ENCODE assay signal across 7 mouse cellular contexts in the genomic region with DNA sequence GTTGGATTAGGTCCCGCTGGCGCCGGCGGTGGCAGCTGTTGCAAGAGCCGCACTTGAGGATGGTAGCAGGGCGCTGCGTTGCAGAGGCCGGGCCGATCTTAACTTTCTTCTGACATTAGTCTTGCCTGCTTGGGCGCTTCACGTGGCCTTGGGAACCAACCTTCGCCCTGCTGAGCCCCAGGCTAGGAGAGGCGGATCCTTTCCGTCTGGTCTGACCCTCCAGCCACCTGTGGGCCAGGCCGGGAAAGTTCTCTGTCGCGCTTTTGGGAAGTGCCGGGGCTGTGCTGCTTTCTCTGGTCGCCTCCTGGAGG. TPM values are rescaled to one million over a fixed set of nuclear protein-coding genes. Genes with fewer than 3 reads are reported as not detected.
DNase-seq lines count a peak whose midpoint lies in the region; ATAC-seq lines count a peak whose summit lies in the region.

A gene (minus strand): TSS at position 223 of the 311 bp plus-strand sequence.

- no peak for ATAC-seq in embryonic facial prominence, embryonic 12.5 days (ENCODE audit: insufficient number of reproducible peaks, insufficient read depth, low FRiP score, low TSS enrichment)

- H3K9ac ChIP-seq in embryonic facial prominence, embryonic 12.5 days = peak within 1 kb of the TSS; percentile 34; the same call in 1 of the 2 replicates

- under 1% methylated on average over 19 of the region's 19 CpGs for WGBS in embryonic facial prominence, embryonic 12.5 days
- WGBS in heart, embryonic 10.5 days = under 1% methylated on average over 19 of the region's 19 CpGs

- peak within 1 kb of the TSS; percentile 76 for H3K4me2 ChIP-seq in embryonic facial prominence, embryonic 12.5 days (replicated peaks)

- peaks cover 33% of the 10 kb centered on the region for H3K27me3 ChIP-seq in embryonic facial prominence, embryonic 12.5 days
- H3K27me3 ChIP-seq in heart, embryonic 10.5 days (ENCODE audit: insufficient read depth, poor library complexity, severe bottlenecking) = peaks cover 47% of the 10 kb centered on the region

- DNase-seq in adrenal gland, adult 2 months = peak; percentile 95
- no peak for DNase-seq in heart, embryonic 10.5 days (ENCODE audit: low spot score)
- DNase-seq in kidney, adult 9 months = peak; percentile 70
- peak; percentile 77 for DNase-seq in lung, postnatal 10 days
- peak; percentile 79 for DNase-seq in ovary, postnatal 36 days (ENCODE audit: low spot score)
- no peak for DNase-seq in layer of hippocampus, postnatal 36 days

- peak within 1 kb of the TSS; percentile 37 for H3K4me3 ChIP-seq in embryonic facial prominence, embryonic 12.5 days
- H3K4me3 ChIP-seq in heart, embryonic 10.5 days = peak within 1 kb of the TSS; percentile 67

- H3K36me3 ChIP-seq in embryonic facial prominence, embryonic 12.5 days = no peaks in the 10 kb centered on the region
- H3K36me3 ChIP-seq in heart, embryonic 10.5 days = no peaks in the 10 kb centered on the region

- H3K27ac ChIP-seq in embryonic facial prominence, embryonic 12.5 days = no peak within 1 kb of the TSS
- peak within 1 kb of the TSS; percentile 65 for H3K27ac ChIP-seq in heart, embryonic 10.5 days

- H3K9me3 ChIP-seq in embryonic facial prominence, embryonic 12.5 days = no peaks in the 10 kb centered on the region
- no peaks in the 10 kb centered on the region for H3K9me3 ChIP-seq in heart, embryonic 10.5 days

- peaks cover 5% of the 10 kb centered on the region; the same call in 1 of the 2 replicates for H3K4me1 ChIP-seq in embryonic facial prominence, embryonic 12.5 days
- H3K4me1 ChIP-seq in heart, embryonic 10.5 days = peaks cover 14% of the 10 kb centered on the region

RNA-seq across cellular contexts. Expression of the gene that starts here (rescaled TPM):
- 10 to 100 TPM; 43.6 to 48.3 TPM for total RNA-seq in adrenal gland, adult 2 months (2021)
- polyA plus RNA-seq in adrenal gland, adult 2 months (2012; rRNA removed) = 8.9 and 11.5 TPM in 2 replicates
- polyA plus RNA-seq in embryonic facial prominence, embryonic 12.5 days (2016; fragmentation: Nextera tagmentation; extraction: Ambion mirVana) = 2.2 and 2.5 TPM in 2 replicates
- polyA plus RNA-seq in heart, embryonic 10.5 days (2016; fragmentation: Nextera tagmentation; extraction: Ambion mirVana) = 3.1 and 6.0 TPM in 2 replicates
- total RNA-seq in layer of hippocampus, postnatal 36 days (2021) = under 1 TPM; 0.17 to 0.25 TPM

Comparison
In these comparisons a context has a peak if more than half of its experiments do, and no peak if none do; other contexts are left out.
1. RNA of the gene that starts here (total RNA-seq): 43.6 to 48.3 TPM in adrenal gland, adult 2 months; 0.17 to 0.25 TPM in layer of hippocampus, postnatal 36 days; every median in the first group is over 10 times any median in the second.
2. DNase-seq: peak in adrenal gland, adult 2 months (single experiment), kidney, adult 9 months (single experiment), lung, postnatal 10 days (single experiment) and ovary, postnatal 36 days (single experiment); none in heart, embryonic 10.5 days (single experiment) and layer of hippocampus, postnatal 36 days (0 of 2).